Mouse (Mus musculus) layer of hippocampus, postnatal 36 days (tissue): ENCODE results near the gene Hspa12b. TPM values are rescaled to one million over a fixed set of nuclear protein-coding genes. Genes with fewer than 3 reads are reported as not detected.
"Not testable (repeated sequence)": the region's sequence is repeated elsewhere in the genome, so short reads cannot be mapped to it uniquely, and the experiment has no call there.

Experiments
- DNase-seq, 2 experiments: peaks; one replicate each; pipeline ENCODE4 v3.0.0; 2022
- total RNA-seq, 2 experiments: library from RNA; stranded (reverse); gene quantifications; 2 replicates each; pipeline ENCODE4 v1.2.3; 2021

Gene Hspa12b
- total RNA-seq: 1 to 10 TPM; 7.5 to 9.1 TPM

DNA sequence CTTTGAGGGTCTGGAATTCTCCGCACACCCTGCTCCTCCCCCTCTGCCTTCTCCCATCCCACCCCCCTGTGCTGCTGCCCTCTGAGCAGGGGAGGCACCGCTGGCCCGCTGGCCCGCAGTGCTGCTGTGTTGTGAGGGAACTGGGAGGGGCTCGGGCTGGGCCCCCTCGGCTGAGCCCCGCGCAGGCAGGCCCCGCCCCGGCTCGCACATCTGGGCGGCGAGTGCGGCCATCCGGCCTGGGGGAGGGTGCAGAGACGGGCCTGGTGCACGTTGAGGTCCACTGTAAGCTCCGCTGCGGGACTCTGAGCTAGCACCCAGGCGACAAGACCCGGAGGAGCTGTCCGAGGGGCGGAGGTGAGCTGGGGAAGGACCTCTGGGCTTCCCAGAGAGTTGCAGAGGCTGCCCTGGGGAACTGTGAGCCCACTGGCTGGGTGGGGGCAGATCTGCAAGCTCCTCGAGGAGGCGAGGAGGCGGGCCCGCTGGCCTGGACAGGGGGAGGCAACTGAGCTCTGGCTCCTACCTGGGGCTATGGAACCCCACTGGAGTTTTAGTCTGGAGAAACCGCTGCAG lies at the start of gene Hspa12b:
Hspa12b (plus strand) TSS at position 120 of the 570 bp plus-strand sequence.
- DNase-seq: no peak

DNA sequence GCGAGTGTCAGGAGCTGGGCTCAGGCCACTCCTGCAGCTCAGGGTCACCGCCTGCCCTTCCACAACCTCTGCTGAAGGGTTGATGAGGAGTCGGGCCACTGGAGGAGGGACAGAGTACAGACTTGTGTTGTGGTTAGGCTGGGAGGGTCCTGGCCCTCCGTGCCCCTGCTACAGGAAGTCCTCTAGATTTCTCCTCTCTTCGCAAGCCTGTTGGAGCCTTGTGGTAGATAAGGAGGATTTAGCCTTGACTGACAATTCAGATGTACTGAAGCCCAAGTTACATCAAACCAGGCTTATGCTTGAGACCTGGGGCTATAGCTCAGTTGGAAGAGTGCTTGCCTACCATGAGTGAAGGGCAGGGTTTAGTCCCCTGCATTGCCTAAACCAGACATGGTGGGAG lies 46.6 kb upstream of the Hspa12b start:
- no peak for DNase-seq

- no peak for DNase-seq
Measured at GRCm38 (mm10) chr2:131084206-131084605, 42.9 kb upstream of the Hspa12b start.

GRCm38 (mm10) chr2:131086667-131087390 lies 40.3 kb upstream of the Hspa12b start, which contains the start of gene Siglec1:
Gene Siglec1, minus strand, starts transcription at chr2:131086765.
- DNase-seq: no peak

DNA sequence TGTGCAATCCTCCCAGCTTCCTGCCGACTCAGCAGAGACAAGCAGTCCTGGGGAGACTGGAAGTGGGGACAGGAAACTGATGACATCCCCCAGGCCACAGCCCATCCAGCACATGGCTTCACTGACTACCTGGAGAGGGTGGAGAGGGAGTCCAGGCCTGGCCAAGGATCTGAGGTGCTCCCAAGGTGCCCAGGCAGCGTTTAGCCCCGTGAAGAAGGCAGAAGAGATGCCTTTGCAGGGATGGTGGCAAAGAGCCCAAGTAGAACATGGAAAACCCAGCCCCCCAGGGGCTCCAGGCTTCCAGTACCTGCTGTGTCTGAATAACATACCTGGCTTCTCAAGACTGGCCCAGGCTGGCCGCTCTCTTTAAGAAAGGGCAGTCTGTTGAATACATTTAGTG lies 38.5 kb upstream of the Hspa12b start:
- DNase-seq: no peak

DNA sequence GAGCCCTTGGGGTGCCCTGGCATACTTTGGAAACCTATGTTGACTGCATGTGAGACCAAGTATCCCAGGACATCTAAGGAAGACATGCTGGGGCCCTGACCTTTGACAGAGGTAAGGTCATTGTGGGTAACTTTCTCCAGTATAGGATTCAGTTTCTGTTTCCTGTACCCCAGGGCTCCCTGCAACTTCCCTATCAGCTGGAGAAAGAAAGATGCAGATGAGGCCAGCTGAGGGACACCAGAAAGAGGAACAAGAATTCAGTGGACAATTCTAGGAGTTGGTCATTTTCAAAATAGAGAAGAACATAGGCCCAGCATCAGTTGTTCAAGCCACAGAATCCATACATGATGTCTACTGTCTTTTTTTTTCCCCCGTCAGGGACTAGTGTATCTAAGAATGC lies 37.4 kb upstream of the Hspa12b start:
- DNase-seq: no peak

GRCm38 (mm10) chr2:131090852-131091251 lies 36.2 kb upstream of the Hspa12b start:
- DNase-seq: no peak

GRCm38 (mm10) chr2:131093577-131093976 lies 33.5 kb upstream of the Hspa12b start:
- DNase-seq: no peak

GRCm38 (mm10) chr2:131094823-131095222 lies 32.3 kb upstream of the Hspa12b start:
- DNase-seq: peak; percentile 75 to 81

DNA sequence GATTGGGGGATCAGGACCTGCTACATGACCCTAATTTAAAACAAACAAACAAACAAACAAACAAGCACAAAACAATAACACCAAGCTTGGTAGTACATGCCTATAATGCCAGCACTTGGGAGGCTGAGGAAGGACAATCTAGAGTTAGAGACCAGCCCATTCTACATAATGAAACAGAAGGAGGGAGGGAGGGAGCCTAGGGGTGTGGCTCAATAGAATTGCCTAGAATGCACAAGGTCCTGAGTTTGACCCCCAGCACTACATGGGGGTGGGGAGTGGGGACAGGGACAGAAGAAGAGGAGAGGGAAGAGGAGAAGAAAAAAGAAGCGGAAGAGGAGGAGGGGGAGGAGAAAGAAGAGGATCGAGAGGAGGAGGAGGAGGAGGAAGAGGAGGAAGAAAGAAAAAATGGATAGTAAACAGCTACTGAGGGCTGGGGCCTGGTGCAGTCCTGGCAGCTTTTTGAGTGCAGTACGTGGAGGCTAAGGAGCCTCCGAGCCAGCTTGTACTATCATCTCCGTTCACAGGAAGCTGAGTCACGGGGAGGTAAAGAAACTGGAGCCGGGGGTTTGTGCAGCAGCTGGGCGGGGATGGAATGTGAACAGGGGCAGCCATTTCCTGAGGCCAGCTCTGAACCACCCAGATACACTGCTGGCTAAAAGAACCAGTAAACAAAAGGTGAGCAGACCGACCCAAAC lies 30.8 kb upstream of the Hspa12b start:
- no peak for DNase-seq

GRCm38 (mm10) chr2:131097087-131097486 lies 30.0 kb upstream of the Hspa12b start:
- no peak for DNase-seq

- DNase-seq: no peak
Measured at GRCm38 (mm10) chr2:131101530-131101929, 25.6 kb upstream of the Hspa12b start.

DNA sequence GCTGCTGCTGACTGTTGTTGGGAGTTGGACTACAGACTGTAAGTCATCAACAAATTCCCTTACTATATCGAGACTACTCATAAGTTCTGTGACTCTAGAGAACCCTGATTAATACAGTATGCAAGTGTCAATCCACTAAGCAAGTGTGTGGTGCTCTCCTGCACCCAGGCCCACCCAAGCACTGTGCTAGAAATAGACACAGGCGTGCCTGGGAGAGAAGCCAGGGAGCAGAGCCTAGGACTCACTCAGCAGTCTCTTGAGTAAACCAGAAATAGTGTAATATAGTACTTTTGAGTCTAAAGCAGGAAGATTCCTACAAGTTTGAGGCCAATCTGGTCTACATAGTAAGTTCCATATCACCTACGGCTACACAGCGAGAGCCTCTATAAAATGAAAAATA lies 23.1 kb upstream of the Hspa12b start:
- no peak for DNase-seq

DNA sequence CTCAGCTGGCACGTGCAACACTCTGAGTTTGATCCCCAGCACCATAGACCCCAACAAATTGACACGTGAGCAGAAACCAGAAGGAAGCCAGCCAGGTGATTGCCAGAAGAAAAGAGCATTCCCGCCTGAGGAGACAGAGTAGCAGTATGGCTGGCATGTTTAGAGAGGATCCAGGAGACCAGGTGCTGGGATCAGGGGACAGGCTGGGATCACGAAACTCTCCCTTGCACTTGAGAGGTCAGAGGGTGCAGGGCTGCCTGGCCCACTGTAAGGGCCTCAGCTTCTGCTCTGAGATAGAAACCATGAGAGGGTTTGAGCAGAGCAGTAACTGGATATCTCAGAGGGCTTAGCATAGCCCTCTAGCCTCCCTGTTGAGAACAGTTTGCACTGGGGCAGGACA lies 22.0 kb upstream of the Hspa12b start:
- DNase-seq: not testable (repeated sequence)

DNA sequence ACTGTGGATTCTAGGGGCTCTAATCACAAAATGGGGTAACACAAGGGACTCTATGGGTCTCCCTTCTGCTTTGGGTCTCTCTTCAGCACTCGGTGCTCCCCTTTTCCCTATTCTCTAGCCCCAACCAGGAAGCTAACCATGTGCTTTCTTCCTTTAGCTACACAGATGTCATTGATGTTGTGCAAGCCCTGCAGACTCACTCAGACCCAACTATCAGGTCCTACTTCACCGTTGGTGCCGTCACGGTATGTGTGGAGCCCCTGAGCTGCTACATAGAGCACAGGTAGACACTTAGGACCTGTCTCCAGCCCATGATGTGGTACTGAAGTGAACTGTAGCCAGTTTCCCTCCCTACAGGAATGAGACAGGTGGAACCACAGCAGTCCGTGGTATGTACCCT lies 21.1 kb upstream of the Hspa12b start:
- DNase-seq: no peak

DNA sequence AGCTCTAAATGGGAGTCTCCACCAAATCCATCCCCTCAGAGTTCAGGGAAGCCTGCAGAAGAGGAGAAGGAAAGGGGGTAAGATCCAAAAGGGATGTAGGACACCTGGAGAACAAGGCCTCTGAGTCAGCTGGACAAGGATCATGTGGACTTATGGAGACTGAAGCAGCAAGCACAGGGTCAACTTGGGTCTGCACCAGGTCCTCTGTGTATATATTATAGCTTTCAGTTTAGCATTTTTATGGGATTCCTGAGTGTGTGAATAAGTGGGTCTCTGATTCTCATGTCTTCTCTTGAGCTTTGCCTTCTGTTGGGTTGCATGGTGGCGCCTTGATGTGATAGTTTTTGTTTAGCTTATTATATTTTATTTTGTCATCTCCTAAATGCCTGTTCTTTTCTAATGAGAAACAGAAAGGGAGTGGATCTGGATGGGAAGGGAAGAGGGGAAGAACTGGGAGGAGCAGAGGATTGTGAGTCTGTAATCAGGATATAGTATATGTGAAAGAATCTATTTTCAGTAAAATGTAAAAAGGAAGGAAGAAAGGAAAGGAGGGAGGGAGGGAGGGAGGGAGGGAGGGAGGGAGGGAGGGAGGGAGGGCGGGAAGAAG lies 8.0 kb upstream of the Hspa12b start:
- no peak for DNase-seq

- no peak for DNase-seq
Measured at GRCm38 (mm10) chr2:131124166-131124565, 2.9 kb upstream of the Hspa12b start.

- DNase-seq: no peak
Measured at GRCm38 (mm10) chr2:131125157-131125963, 1.7 kb upstream of the Hspa12b start.

DNA sequence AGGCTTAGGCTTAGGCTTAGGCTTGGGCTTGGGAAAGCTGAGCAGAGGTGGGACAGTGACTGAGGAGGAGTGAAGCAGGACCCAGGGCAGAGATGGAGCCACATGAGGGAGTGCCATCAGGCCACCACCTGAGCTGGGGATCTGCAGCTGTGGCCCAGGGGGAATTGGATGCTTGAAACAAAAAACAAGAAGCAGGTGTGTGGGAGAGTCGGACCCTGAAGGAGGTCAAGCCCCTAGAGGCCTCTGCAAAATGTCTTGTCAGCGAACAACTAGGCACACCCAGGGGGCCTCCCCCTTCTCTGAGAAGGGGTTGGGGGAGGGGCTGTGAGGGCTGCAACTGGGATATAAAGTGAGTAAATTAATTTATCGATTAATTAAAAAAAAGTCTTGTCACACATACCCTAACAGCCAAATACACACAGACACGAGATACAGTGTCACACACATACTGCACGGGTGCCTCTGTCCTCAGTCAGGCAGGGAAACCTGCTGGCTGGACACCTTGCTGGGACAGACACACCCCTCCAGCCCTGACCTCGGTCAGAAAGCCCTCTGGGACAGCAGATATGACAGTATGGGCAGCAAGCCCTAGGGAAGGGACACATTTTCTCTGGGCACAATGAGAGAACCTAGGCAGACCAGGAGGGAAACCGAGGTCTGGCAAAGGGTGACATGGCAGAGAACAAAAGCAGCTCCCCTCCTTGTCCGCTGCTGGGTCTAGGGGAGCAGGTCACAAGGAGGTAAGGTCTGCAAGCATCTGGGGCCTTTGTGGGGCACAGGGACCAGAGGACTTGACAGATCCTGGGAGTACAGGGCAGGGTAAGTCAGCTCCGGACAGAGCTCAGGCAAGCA lies 890 bp upstream of the Hspa12b start:
- DNase-seq: no peak

DNA sequence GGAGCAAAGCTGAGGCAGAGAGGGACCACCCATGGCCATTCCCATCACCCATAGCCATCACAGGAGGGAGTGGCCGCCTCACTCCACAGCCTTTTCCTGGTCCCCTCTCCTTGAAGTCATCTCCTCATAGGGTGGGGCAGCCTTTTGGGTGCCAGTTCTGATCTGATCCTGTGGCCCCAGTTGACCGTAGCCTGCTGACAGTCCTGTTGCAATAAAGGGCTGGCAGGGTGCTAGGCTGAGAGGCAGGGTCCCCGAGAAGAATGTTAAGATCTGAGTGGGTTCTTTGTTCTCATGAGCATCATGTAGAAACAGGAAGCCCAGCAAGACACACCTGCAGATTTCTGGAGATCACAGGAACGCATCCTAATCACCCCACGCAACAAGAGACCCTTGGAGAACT lies 1.1 kb downstream of the Hspa12b start:
- DNase-seq: no peak

- DNase-seq: no peak
Measured at GRCm38 (mm10) chr2:131128636-131129157, 1.6 kb downstream of the Hspa12b start.
